Mouse (Mus musculus): ENCODE measurements at regions not wholly inside any gene's neighbourhood (a gene's known extent, or its start where the extent isn't known, plus 50 kb on each side); places are given as distances from the start of the nearest gene placed in this dataset.
"Not testable (repeated sequence)": the region's sequence is repeated elsewhere in the genome, so short reads cannot be mapped to it uniquely, and the experiment has no call there.

GRCm38 (mm10) chr12:107184426-107184825 is 304.0 kb upstream of the 3110018I06Rik start:
- intact Hi-C loops (cut with DNase I): no loop called here
- no peak for DNase-seq

GRCm38 (mm10) chr12:107186361-107186760 is 302.1 kb upstream of the 3110018I06Rik start:
- no peak for DNase-seq
- intact Hi-C loops (cut with DNase I): no loop called here

- DNase-seq: no peak
- intact Hi-C loops (cut with DNase I): no loop called here
Observed at GRCm38 (mm10) chr12:107188055-107188454, 300.4 kb upstream of the 3110018I06Rik start.

DNA sequence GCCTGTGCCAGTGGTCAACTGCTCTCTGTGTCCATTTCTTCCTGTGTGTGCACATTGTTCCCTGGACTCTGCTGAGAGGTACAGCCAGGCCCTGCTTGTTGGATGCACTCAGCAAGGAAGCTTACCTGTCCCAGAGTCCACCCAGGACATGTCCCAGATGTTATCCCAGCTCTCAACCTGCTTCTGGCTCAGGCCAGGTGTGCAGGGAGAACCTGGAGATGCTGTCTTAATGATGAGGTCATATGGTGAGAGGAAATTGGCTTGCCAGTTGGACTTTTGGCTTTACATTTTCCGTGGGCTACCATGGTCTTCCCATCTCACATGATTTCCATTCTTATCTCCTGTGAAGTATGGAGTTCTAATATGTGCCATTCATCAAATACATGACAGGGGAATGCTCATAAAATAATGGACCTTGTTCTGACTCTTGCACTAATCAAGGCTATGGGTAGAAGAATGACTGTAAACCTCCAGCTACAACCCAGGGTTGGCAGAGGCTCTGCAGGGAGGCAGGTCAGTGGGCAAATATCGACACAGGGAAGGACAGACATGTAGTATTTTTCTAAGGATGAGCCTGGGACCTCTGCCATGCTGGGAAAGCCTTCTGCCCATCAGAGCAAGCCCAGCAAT is 289.9 kb upstream of the 3110018I06Rik start:
- DNase-seq: no peak
- intact Hi-C loops (cut with DNase I): no loop called here

GRCm38 (mm10) chr12:107200903-107201302 is 287.5 kb upstream of the 3110018I06Rik start:
- no peak for DNase-seq
- intact Hi-C loops (cut with DNase I): no loop called here

DNA sequence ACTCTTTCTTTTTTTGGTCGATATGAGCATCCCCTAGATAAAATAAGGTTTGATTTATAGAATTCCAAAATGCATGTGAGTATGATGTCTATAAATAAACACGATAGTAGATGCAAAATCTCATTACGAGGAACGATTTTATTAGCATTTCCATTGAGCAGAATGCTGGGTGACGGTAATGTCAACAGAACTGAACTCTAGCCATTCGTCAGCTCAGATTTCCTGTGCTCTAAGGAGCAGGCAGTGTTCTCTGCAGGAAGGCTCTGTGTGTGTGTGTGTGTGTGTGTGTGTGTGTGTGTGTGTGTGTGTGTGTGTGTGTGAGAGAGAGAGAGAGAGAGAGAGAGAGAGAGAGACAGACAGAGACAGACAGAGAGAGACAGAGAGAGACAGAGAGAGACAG is 279.6 kb upstream of the 3110018I06Rik start:
- DNase-seq; intact Hi-C loops (cut with DNase I): not testable (repeated sequence)

DNA sequence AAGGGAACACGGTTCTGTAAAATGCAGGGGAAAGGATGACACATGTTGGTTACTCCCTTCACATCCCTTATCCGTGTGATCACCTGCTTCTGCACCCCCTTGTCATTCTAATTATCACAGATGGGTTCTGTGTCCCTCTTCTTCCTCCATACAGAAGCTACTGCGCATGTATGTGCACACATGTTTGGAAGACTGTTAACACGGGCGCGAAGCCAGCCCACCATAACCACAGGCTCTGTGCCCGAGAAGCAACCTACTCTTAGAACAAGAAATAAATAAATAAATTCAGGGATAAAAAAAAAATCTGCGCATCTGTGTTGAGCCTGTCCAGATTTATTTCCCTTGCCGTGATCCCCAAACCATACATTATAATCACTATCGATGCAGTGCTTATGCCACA is 275.6 kb upstream of the 3110018I06Rik start:
- intact Hi-C loops (cut with DNase I): no loop called here

GRCm38 (mm10) chr12:107216119-107216518 is 272.3 kb upstream of the 3110018I06Rik start:
- intact Hi-C loops (cut with DNase I): no loop called here
- no peak for DNase-seq

More for the DNA sequence above, 275.6 kb upstream of the 3110018I06Rik start:
- DNase-seq: no peak

- intact Hi-C loops (cut with DNase I): no loop called here
- no peak for DNase-seq
Observed at GRCm38 (mm10) chr12:107221276-107221970, 267.0 kb upstream of the 3110018I06Rik start.

- no peak for DNase-seq
- intact Hi-C loops (cut with DNase I): no loop called here
Observed at GRCm38 (mm10) chr12:107222106-107222505, 266.3 kb upstream of the 3110018I06Rik start.

DNA sequence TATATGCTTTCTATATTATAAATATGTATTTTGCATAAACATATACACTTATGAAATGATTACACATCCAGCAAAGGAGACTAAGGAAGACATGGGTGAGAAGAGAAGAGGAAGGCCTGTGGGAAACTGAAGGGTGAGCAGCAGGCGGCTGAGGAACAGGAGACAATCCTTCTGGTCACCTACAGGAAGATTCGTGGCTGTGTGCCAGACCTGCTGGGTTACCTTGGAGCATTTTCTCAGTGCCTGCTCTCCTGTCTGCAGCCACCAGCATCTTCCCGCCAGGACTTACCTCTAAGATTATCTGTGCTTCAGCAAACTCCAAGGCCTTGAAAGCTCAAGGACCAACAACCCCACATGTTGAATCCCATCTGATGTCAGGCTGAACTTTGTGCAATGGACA is 258.3 kb upstream of the 3110018I06Rik start:
- DNase-seq: no peak
- intact Hi-C loops (cut with DNase I): no loop called here

- intact Hi-C loops (cut with DNase I): no loop called here
- DNase-seq: no peak
Observed at GRCm38 (mm10) chr12:107231629-107232028, 256.8 kb upstream of the 3110018I06Rik start.

GRCm38 (mm10) chr12:107250747-107251470 is 237.5 kb upstream of the 3110018I06Rik start:
- DNase-seq: no peak
- intact Hi-C loops (cut with DNase I): no loop called here

DNA sequence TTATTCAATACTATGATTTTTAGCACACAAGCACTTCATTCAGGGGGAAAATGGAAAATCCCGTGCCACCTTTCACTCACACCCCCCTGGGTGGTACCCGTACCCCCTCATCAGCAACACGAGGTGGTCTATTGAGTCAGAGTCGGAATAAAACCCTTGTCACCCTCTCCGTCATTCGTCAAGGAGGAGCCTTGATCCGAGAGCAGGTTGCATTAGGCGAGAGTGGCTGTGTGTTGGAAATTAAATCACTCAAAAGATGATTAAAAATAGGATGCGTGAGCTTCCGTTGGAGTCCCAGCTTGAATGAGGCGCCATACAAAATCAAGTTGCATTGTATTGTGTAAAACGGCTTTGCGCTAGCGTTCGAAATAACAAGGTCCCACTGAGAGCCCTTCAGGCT is 236.5 kb upstream of the 3110018I06Rik start:
- no peak for DNase-seq
- intact Hi-C loops (cut with DNase I): no loop called here

- DNase-seq: no peak
- intact Hi-C loops (cut with DNase I): no loop called here
Observed at GRCm38 (mm10) chr12:107262076-107262475, 226.4 kb upstream of the 3110018I06Rik start.

- no peak for DNase-seq
- intact Hi-C loops (cut with DNase I): no loop called here
Observed at GRCm38 (mm10) chr12:107262516-107262915, 225.9 kb upstream of the 3110018I06Rik start.

- DNase-seq: no peak
- intact Hi-C loops (cut with DNase I): no loop called here
Observed at GRCm38 (mm10) chr12:107266696-107267095, 221.7 kb upstream of the 3110018I06Rik start.

- intact Hi-C loops (cut with DNase I): no loop called here
Observed at GRCm38 (mm10) chr12:107285622-107286021, 202.8 kb upstream of the 3110018I06Rik start.

DNA sequence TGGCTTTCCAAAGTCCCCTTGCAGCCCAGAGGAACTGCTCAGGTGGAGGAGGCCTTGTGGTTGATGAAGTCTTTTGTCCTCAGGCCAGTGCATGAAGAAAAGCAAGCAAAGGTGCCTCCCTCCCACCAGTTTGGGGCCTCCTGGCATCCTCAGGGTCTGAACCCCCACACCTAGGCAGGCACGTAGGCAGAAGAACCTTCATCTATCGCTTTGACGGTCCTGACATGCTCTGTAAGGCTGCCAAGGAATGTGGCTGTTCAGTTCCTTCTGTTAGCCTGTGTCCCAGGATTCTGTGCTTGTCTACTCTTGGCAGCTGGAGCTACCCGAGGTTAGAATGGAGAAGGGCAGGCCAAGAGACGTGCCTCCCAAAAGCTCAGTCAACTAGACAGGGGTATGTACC is 197.1 kb upstream of the 3110018I06Rik start:
- DNase-seq: no peak
- intact Hi-C loops (cut with DNase I): no loop called here

More at GRCm38 (mm10) chr12:107285622-107286021, 202.8 kb upstream of the 3110018I06Rik start:
- no peak for DNase-seq

DNA sequence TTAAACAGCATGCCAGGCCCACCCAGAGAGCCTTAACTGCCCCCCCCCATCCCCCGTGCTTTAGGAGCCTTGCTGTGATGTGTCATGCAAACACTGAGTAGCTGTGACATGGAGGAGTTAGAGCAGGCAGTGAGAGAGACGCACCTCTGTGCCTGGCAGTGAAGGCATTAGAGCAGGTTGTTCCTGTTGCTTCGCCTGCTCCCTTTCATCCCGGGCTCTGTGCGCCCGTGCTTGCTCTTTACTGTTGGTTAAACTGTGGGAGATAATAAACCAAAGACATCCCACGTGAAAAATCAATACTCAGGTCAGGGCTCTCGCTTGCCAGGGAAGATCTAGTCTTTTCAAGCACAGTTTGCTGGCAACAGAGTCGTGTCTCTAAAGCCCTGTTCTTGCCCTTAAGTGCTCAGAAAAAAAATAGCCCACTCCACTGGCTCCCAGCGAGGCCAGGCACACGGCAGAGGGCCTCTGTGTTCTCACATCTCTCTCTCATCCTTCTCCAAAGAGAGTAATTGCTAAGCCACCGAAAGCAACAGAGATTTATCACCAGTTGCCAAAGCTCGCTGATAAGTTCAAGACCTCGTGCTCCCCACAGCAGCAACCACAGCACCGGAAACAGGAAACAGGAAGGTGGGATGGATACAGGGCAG is 181.2 kb upstream of the 3110018I06Rik start:
- no peak for DNase-seq
- intact Hi-C loops (cut with DNase I): no loop called here

DNA sequence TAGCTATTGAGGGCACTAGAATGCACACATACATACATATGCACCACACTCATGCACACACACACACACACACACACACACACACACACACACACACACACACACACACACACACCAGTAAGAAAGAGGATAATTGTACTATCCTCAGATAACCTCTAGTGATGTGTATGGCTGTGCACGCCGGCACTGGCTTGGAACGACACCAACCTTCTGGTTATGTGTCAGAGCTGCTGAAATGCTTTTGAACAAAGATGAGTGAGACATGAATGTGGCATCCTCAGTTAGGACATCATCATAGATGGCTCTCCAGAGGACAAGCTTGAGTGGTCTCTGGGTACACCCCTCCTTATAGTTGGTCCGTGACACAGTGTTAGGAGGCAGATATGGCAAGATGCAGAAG is 173.0 kb upstream of the 3110018I06Rik start:
- intact Hi-C loops (cut with DNase I): no loop called here
- no peak for DNase-seq
